Mouse (Mus musculus) embryonic facial prominence, embryonic 14.5 days (tissue): ENCODE data around the gene Zfp318. TPM values are rescaled to one million over a fixed set of nuclear protein-coding genes. Genes with fewer than 3 reads are reported as not detected.
A peak's percentile ranks its signal among the peaks of the same experiment; 100 is the strongest.

Experiments
- ATAC-seq: fragments of 200-750 bp; cut with Nextera tagmentation; 2 replicates; pipeline ENCODE4 v1.8.0; 2017; ENCODE audit warnings: low read depth, moderate number of reproducible peaks, moderate TSS enrichment
- DNase-seq: peaks from one replicate; pipeline ENCODE4 v3.0.0-alpha.2; 2015; ENCODE audit warnings: low spot score
- H3K27ac ChIP-seq: fragments of 300-500 bp; sonication (generic); replicated peaks from 2 replicates; pipeline ENCODE4 v1.5.1; 2014; ENCODE audit warnings: low read depth, mild to moderate bottlenecking, low read length, moderate library complexity
- H3K27me3 ChIP-seq: fragments of 300-500 bp; sonication (generic); replicated peaks from 2 replicates; pipeline ENCODE4 v1.6.1; 2014; ENCODE audit warnings: low read length; ENCODE audit not compliant: control insufficient read depth, insufficient read depth
- H3K36me3 ChIP-seq: fragments of 300-500 bp; sonication (generic); 2 replicates; pipeline ENCODE4 v1.6.1; 2014; ENCODE audit warnings: low read length, mixed read lengths; ENCODE audit not compliant: control insufficient read depth, insufficient read depth
- H3K4me1 ChIP-seq: fragments of 300-500 bp; sonication (generic); 2 replicates; pipeline ENCODE4 v1.6.1; 2014; ENCODE audit warnings: antibody characterized with exemption, low read length; ENCODE audit not compliant: control insufficient read depth, insufficient read depth
- H3K4me2 ChIP-seq: fragments of 300-500 bp; sonication (generic); 2 replicates; pipeline ENCODE4 v1.6.1; 2014; ENCODE audit warnings: low read depth, mild to moderate bottlenecking, low read length, moderate library complexity, mixed read lengths
- H3K4me3 ChIP-seq: fragments of 300-500 bp; sonication (generic); 2 replicates; pipeline ENCODE4 v1.5.1; 2014; ENCODE audit warnings: low read depth, mild to moderate bottlenecking, low read length
- H3K9ac ChIP-seq: fragments of 300-500 bp; sonication (generic); 2 replicates; pipeline ENCODE4 v1.6.1; 2014; ENCODE audit warnings: low read depth, mild to moderate bottlenecking, low read length, moderate library complexity, mixed read lengths
- H3K9me3 ChIP-seq: fragments of 300-500 bp; sonication (generic); 2 replicates; pipeline ENCODE4 v1.6.1; 2016; ENCODE audit warnings: low read length; ENCODE audit not compliant: control insufficient read depth
- WGBS: fragments of 180-500 bp; shearing (Covaris S2); extraction: QIAGEN DNeasy Blood & Tissue Kit; methylation state at CpG from one replicate; pipeline ENCODE4 v1.1.7; 2014; 5-methylcytosine and 5-hydroxymethylcytosine counted together
- polyA plus RNA-seq: library from polyadenylated mRNA; unstranded; fragments of >200 nt; fragmentation: Nextera tagmentation; extraction: Ambion mirVana; gene quantifications from 2 replicates; pipeline ENCODE4 v1.2.1, GENCODE M21; 2014

Gene Zfp318
- polyA plus RNA-seq, 1 experiment from 2014 or later, result 16.1 TPM

DNA sequence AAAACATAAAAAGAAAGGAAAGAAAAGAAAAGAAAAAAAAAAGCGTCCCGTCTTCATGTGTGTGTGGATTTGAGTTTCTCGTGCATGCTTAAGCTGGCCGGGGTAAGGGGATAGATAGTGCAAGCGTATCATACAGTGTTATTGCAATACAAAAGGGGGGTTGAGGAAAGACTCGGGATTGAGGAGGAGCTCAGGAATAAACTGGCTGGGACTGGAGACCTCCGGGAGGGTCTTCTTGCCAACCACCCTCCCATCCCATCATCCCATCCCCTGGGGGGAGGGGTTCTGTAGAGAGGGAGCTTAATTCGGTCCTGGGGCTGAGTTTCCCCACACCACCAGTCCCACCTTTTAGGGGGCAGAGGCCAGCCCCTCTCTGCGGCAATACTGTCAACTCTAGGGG lies 71.0 kb downstream of the Zfp318 start:
- Histone ChIP-seq H3K4me1 (peaks cover 10% of the 10 kb centered on the region; the same call in 1 of the 2 replicates), H3K27ac (no peak overlapping the region), H3K27me3 (peaks cover 60% of the 10 kb centered on the region), H3K4me2 (peak overlapping the region; percentile 62), H3K9me3 (peaks cover 2% of the 10 kb centered on the region; the same call in 1 of the 2 replicates), H3K36me3 (no peaks in the 10 kb centered on the region), H3K9ac (peak overlapping the region; percentile 52; the same call in 1 of the 2 replicates), H3K4me3 (peak overlapping the region; percentile 47)
- WGBS, result under 1% methylated on average over 9 of the region's 9 CpGs
- ATAC-seq (no peak), DNase-seq (no peak)

DNA sequence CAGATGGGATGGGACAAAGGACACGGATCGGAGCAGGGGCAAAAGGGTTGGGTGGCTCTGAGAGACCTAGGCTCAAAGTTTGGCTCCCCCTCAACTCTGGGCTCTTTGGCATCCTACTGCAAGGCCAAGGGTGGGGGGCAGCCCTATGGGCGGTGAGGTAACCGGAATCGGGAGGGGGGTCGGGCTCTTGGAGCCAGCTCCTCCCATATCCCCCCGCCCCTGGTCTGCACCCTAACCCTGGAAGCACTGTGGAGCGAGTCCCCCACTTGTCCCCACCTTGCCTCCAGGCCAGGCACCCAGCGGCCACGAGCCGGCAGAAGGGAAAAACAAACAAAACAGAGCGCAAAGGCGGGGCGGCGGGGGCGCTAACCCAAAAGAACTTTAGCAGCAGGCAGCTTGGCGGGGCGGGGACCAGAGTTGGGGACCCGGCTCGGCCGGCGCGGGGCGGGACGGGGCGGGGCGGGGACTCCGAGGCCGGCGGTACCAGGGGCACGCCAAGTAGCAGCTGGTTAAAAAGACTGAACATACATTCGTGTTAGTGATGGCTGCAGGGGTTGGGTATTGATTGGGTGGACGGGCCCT lies 71.7 kb downstream of the Zfp318 start:
- peak overlapping the region; percentile 52 for H3K9ac ChIP-seq
- peaks cover 10% of the 10 kb centered on the region; the same call in 1 of the 2 replicates for H3K4me1 ChIP-seq
- ATAC-seq, result peak; percentile 32; the same call in 1 of the 2 replicates
- peaks cover 67% of the 10 kb centered on the region for H3K27me3 ChIP-seq
- under 1% methylated on average over 21 of the region's 33 CpGs for WGBS
- DNase-seq, result peak; percentile 54
- peak overlapping the region; percentile 47 for H3K4me3 ChIP-seq
- no peaks in the 10 kb centered on the region for H3K36me3 ChIP-seq
- H3K4me2 ChIP-seq, result peak overlapping the region; percentile 62
- H3K27ac ChIP-seq, result no peak overlapping the region
- peaks cover 2% of the 10 kb centered on the region; the same call in 1 of the 2 replicates for H3K9me3 ChIP-seq

GRCm38 (mm10) chr17:46457791-46458190 lies 74.3 kb downstream of the Zfp318 start:
- Histone ChIP-seq H3K4me1 (peaks cover 10% of the 10 kb centered on the region; the same call in 1 of the 2 replicates), H3K9me3 (no peaks in the 10 kb centered on the region), H3K36me3 (no peaks in the 10 kb centered on the region), H3K4me3 (no peak overlapping the region), H3K4me2 (no peak overlapping the region), H3K9ac (no peak overlapping the region), H3K27ac (no peak overlapping the region), H3K27me3 (peaks cover 81% of the 10 kb centered on the region)
- ATAC-seq (no peak; the same call in 1 of the 2 replicates), DNase-seq (peak; percentile 58)
- 14% methylated on average over 10 of the region's 10 CpGs for WGBS

- WGBS, result 17% methylated on average over 3 of the region's 3 CpGs
Observed at GRCm38 (mm10) chr17:46458439-46458838, 74.9 kb downstream of the Zfp318 start.

GRCm38 (mm10) chr17:46460673-46461072 lies 77.1 kb downstream of the Zfp318 start:
- Histone ChIP-seq H3K4me3 (peak overlapping the region; percentile 35), H3K4me1 (peaks cover 1% of the 10 kb centered on the region; the same call in 1 of the 2 replicates), H3K36me3 (no peaks in the 10 kb centered on the region), H3K27me3 (peaks cover 58% of the 10 kb centered on the region), H3K27ac (no peak overlapping the region), H3K4me2 (peak overlapping the region; percentile 58), H3K9me3 (no peaks in the 10 kb centered on the region), H3K9ac (peak overlapping the region; percentile 54)
- DNase-seq, result no peak
- WGBS, result 0% methylated on average over 24 of the region's 32 CpGs
- no peak for ATAC-seq

More at GRCm38 (mm10) chr17:46458439-46458838, 74.9 kb downstream of the Zfp318 start:
- no peak for ATAC-seq
- Histone ChIP-seq H3K9me3 (no peaks in the 10 kb centered on the region), H3K4me2 (no peak overlapping the region), H3K27me3 (peaks cover 75% of the 10 kb centered on the region), H3K36me3 (no peaks in the 10 kb centered on the region), H3K4me3 (no peak overlapping the region), H3K9ac (no peak overlapping the region), H3K4me1 (peaks cover 10% of the 10 kb centered on the region; the same call in 1 of the 2 replicates), H3K27ac (no peak overlapping the region)
- DNase-seq, result no peak

- Histone ChIP-seq H3K4me2 (peak overlapping the region; percentile 58), H3K36me3 (no peaks in the 10 kb centered on the region), H3K27me3 (peaks cover 52% of the 10 kb centered on the region), H3K9me3 (no peaks in the 10 kb centered on the region), H3K27ac (no peak overlapping the region), H3K9ac (peak overlapping the region; percentile 54; the same call in 1 of the 2 replicates), H3K4me1 (no peaks in the 10 kb centered on the region), H3K4me3 (peak overlapping the region; percentile 35)
- ATAC-seq (no peak), DNase-seq (no peak)
- 11% methylated on average over 8 of the region's 8 CpGs for WGBS
Observed at GRCm38 (mm10) chr17:46461347-46461746, 77.8 kb downstream of the Zfp318 start.

DNA sequence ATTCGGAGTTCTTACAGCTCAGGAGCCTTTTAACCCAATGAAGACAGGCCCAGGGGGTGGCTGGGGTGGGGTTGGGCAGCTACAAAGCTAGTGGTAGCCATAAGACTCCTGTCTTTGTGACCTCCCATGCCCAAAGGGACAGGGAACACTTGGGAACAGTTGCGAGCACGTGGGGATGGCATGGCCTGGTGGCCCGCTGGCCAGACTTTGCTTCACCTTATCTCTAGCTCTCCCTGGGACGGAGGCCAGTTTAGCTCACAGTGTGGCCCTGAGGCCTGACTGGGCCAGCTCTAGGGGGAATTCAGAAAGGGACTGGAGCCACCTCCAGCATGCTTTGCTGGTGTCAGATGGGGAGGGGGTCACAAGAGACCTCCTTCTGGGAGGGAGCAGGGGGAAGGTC lies 78.7 kb downstream of the Zfp318 start:
- Histone ChIP-seq H3K4me2 (no peak overlapping the region), H3K4me3 (no peak overlapping the region), H3K9me3 (no peaks in the 10 kb centered on the region), H3K4me1 (no peaks in the 10 kb centered on the region), H3K27me3 (peaks cover 45% of the 10 kb centered on the region), H3K9ac (no peak overlapping the region), H3K36me3 (no peaks in the 10 kb centered on the region), H3K27ac (no peak overlapping the region)
- DNase-seq (no peak), ATAC-seq (no peak)
- 85% methylated on average over 5 of the region's 5 CpGs for WGBS

GRCm38 (mm10) chr17:46467830-46468229 lies 84.3 kb downstream of the Zfp318 start:
- no peak overlapping the region for H3K4me2 ChIP-seq
- H3K9me3 ChIP-seq, result no peaks in the 10 kb centered on the region
- no peaks in the 10 kb centered on the region for H3K4me1 ChIP-seq
- H3K9ac ChIP-seq, result no peak overlapping the region
- H3K27ac ChIP-seq, result no peak overlapping the region
- no peaks in the 10 kb centered on the region for H3K27me3 ChIP-seq
- DNase-seq, result no peak
- WGBS, result 59% methylated on average over 9 of the region's 9 CpGs
- no peak for ATAC-seq
- H3K36me3 ChIP-seq, result no peaks in the 10 kb centered on the region
- no peak overlapping the region for H3K4me3 ChIP-seq
